Mouse (Mus musculus): ENCODE measurements around the gene Gm47791. TPM values are rescaled to one million over a fixed set of nuclear protein-coding genes. Genes with fewer than 3 reads are reported as not detected.

Gm47791 gene
- total and polyA plus RNA-seq, 3 experiments, result not detected

DNA sequence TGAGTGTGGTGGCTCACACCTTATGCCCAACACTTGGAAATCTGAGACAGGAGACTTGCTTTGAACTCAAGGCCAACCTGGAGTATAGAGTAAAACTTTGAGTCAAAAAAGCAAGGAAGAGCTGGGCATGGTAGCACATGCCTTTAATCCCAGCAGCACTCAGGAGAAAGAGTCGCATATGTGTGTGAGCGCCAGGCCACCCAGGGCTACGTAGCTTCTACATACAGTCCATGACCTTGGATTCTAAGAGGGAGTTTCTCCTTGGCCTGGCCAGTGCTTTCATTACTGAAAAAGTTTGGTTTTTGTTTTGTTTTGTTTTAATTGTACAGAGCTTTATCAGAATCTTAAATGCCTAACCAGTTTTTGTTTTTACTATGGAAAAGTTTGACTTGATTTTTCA is 27.1 kb downstream of the Gm47791 start:
- peaks cover 69% of the 10 kb centered on the region for H3K36me3 ChIP-seq (replicated peaks)
- no peaks in the 10 kb centered on the region for H3K27me3 ChIP-seq (ENCODE audit: insufficient read depth, low read length)
- TF ChIP-seq CTCF (IDR thresholded peaks at IDR 0.05; ENCODE audit: low read depth, low read length) (no peak), POLR2AphosphoS5 (IDR thresholded peaks at IDR 0.05; ENCODE audit: insufficient replicate concordance, low read depth, low read length) (no peak), GATA1 (IDR thresholded peaks at IDR 0.05; ENCODE audit: borderline replicate concordance, low read length) (no peak), TAL1 (conservative IDR thresholded peaks at IDR 0.05; ENCODE audit: low read depth, low read length) (no peak), GATA2 (IDR thresholded peaks at IDR 0.05; ENCODE audit: borderline replicate concordance, low read depth, low read length) (no peak)
- ATAC-seq (ENCODE audit: extremely low read depth, insufficient number of reproducible peaks, low FRiP score, poor library complexity, severe bottlenecking) (no peak), DNase-seq (ENCODE audit: low spot score) (no peak)
- H3K9me3 ChIP-seq (replicated peaks), result no peaks in the 10 kb centered on the region
- no peak overlapping the region for H3K4me3 ChIP-seq (ENCODE audit: low read depth, low read length)
- peaks cover 32% of the 10 kb centered on the region for H3K4me1 ChIP-seq (ENCODE audit: insufficient read depth, low read depth, low read length)

DNA sequence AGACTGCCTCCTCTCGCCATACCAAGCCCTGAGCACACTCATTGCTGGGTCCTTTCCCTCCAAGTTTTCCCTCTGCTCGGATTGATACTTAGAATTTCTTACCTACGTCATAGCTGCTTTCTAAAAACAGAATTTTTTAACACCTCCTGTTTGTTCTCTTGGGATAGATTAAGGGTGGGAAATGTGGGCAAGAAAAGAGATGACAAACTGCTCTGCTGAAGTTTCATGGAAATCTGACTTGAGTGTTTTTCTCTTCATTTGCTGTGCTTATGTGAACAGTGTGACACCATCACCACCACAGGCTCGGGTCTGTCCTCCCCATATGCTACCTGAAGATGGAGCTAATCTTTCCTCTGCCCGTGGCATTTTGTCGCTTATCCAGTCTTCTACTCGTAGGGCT is 29.5 kb downstream of the Gm47791 start:
- Histone ChIP-seq H3K36me3 (replicated peaks) (peaks cover 78% of the 10 kb centered on the region), H3K9me3 (replicated peaks) (no peaks in the 10 kb centered on the region), H3K4me3 (ENCODE audit: low read depth, low read length) (no peak overlapping the region), H3K4me1 (ENCODE audit: insufficient read depth, low read depth, low read length) (peaks cover 12% of the 10 kb centered on the region), H3K27me3 (ENCODE audit: insufficient read depth, low read length) (no peaks in the 10 kb centered on the region)
- DNase-seq (ENCODE audit: low spot score), result no peak
- ATAC-seq (ENCODE audit: extremely low read depth, insufficient number of reproducible peaks, low FRiP score, poor library complexity, severe bottlenecking), result no peak
- TF ChIP-seq GATA1 (IDR thresholded peaks at IDR 0.05; ENCODE audit: borderline replicate concordance, low read length) (no peak), POLR2AphosphoS5 (IDR thresholded peaks at IDR 0.05; ENCODE audit: insufficient replicate concordance, low read depth, low read length) (no peak), CTCF (IDR thresholded peaks at IDR 0.05; ENCODE audit: low read depth, low read length) (no peak), TAL1 (conservative IDR thresholded peaks at IDR 0.05; ENCODE audit: low read depth, low read length) (no peak), GATA2 (IDR thresholded peaks at IDR 0.05; ENCODE audit: borderline replicate concordance, low read depth, low read length) (no peak)

DNA sequence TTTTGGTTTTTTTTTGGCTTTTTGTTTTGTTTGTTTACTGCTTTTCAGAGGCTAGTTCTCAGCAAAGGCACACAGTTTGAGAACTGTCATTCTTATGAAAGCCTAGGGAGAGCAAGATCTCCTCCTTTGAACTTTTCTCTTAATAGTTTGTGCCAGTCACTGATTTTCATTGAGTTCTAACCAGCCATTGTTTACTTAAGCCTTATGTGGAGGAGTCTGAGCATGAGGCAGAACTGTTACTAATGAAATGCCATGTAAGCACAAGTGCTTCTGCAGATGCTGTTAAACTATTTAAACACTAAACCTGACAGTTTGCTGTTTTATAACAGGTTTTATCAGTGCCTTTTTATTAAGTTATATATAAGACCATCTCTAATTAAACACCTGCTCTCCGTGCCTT is 33.0 kb downstream of the Gm47791 start:
- ATAC-seq (ENCODE audit: extremely low read depth, insufficient number of reproducible peaks, low FRiP score, poor library complexity, severe bottlenecking), result no peak
- Histone ChIP-seq H3K9me3 (replicated peaks) (no peaks in the 10 kb centered on the region), H3K4me3 (ENCODE audit: low read depth, low read length) (no peak overlapping the region), H3K27me3 (ENCODE audit: insufficient read depth, low read length) (no peaks in the 10 kb centered on the region), H3K36me3 (replicated peaks) (peaks cover 88% of the 10 kb centered on the region), H3K4me1 (ENCODE audit: insufficient read depth, low read depth, low read length) (peaks cover 5% of the 10 kb centered on the region; the same call in 1 of the 2 replicates)
- TF ChIP-seq CTCF (IDR thresholded peaks at IDR 0.05; ENCODE audit: low read depth, low read length), result no peak
- TF ChIP-seq GATA1 (IDR thresholded peaks at IDR 0.05; ENCODE audit: borderline replicate concordance, low read length), result no peak
- no peak for TF ChIP-seq GATA2 (IDR thresholded peaks at IDR 0.05; ENCODE audit: borderline replicate concordance, low read depth, low read length)
- no peak for TF ChIP-seq TAL1 (conservative IDR thresholded peaks at IDR 0.05; ENCODE audit: low read depth, low read length)
- no peak for DNase-seq (ENCODE audit: low spot score)

DNA sequence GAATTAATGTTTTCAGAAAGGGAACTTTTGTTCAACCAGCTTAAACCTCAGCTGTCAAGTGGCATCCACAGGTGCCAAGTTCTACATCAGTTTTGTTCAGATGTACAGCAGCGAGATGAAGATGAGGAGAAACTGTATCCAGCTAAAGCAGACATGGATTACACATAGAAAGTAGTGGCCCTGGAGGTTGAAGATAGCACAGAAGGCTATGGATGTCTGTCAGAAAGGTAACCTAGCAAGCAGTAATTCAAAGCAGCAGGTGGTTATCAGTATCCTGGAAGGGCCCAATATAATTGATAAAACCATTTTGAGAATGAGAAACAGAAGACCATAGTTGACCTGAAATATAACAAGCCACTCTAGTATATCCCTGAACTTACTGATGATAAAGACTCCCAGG is 37.7 kb downstream of the Gm47791 start:
- no peak overlapping the region for H3K4me3 ChIP-seq (ENCODE audit: low read depth, low read length)
- TF ChIP-seq POLR2AphosphoS5 (IDR thresholded peaks at IDR 0.05; ENCODE audit: insufficient replicate concordance, low read depth, low read length) (no peak), CTCF (IDR thresholded peaks at IDR 0.05; ENCODE audit: low read depth, low read length) (no peak)
- H3K4me1 ChIP-seq (ENCODE audit: insufficient read depth, low read depth, low read length), result peaks cover 12% of the 10 kb centered on the region
- DNase-seq (ENCODE audit: low spot score) (no peak), ATAC-seq (ENCODE audit: extremely low read depth, insufficient number of reproducible peaks, low FRiP score, poor library complexity, severe bottlenecking) (peak; percentile 2; the same call in 1 of the 2 replicates)
- H3K9me3 ChIP-seq (replicated peaks), result no peaks in the 10 kb centered on the region
- peaks cover 97% of the 10 kb centered on the region for H3K36me3 ChIP-seq (replicated peaks)
- no peaks in the 10 kb centered on the region for H3K27me3 ChIP-seq (ENCODE audit: insufficient read depth, low read length)

DNA sequence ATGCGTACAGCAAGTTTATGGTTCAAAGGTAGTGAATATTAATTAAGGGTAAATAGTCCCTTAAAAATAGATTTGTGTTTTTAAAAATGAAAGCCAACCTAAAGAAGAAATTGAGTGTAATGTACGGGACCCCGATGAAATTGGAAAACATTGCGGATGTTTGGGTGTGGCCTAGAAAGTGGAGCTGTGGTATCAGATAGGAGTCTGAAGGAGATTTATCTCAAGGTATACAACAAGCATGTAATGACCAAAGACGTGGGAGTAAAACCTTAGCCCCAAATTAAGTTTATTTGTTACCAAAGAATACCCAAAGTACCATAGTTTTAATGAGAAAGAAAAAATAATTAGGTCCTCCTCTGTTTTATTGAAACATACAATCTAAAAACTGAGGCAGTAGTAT is 44.6 kb downstream of the Gm47791 start:
- peak overlapping the region; percentile 79 for H3K4me3 ChIP-seq (ENCODE audit: low read depth, low read length)
- TF ChIP-seq CTCF (IDR thresholded peaks at IDR 0.05; ENCODE audit: low read depth, low read length) (no peak), TAL1 (conservative IDR thresholded peaks at IDR 0.05; ENCODE audit: low read depth, low read length) (no peak), POLR2AphosphoS5 (IDR thresholded peaks at IDR 0.05; ENCODE audit: insufficient replicate concordance, low read depth, low read length) (no peak), GATA2 (IDR thresholded peaks at IDR 0.05; ENCODE audit: borderline replicate concordance, low read depth, low read length) (no peak)
- H3K27me3 ChIP-seq (ENCODE audit: insufficient read depth, low read length), result no peaks in the 10 kb centered on the region
- H3K4me1 ChIP-seq (ENCODE audit: insufficient read depth, low read depth, low read length), result peaks cover 28% of the 10 kb centered on the region
- peaks cover 44% of the 10 kb centered on the region for H3K36me3 ChIP-seq (replicated peaks)
- no peaks in the 10 kb centered on the region for H3K9me3 ChIP-seq (replicated peaks)
- ATAC-seq (ENCODE audit: extremely low read depth, insufficient number of reproducible peaks, low FRiP score, poor library complexity, severe bottlenecking) (peak; percentile 43; the same call in 1 of the 2 replicates), DNase-seq (ENCODE audit: low spot score) (no peak)

DNA sequence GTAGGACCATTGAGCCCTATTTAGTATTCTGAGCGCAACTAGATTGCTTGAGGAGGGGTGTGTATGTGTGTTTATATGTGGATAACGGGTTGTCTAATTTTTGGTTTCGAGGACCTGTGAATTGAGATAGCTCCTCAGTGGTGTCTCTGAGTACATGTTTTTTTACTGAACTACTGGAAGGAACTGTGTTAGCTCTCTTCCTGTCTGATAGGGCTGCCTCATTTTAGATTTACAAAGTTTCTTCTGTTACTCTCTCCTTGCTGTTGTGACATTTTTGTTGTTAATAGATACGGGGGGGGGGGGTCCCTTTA is 45.2 kb downstream of the Gm47791 start:
- TF ChIP-seq GATA1 (IDR thresholded peaks at IDR 0.05; ENCODE audit: borderline replicate concordance, low read length) (no peak), TAL1 (conservative IDR thresholded peaks at IDR 0.05; ENCODE audit: low read depth, low read length) (no peak), GATA2 (IDR thresholded peaks at IDR 0.05; ENCODE audit: borderline replicate concordance, low read depth, low read length) (no peak), POLR2AphosphoS5 (IDR thresholded peaks at IDR 0.05; ENCODE audit: insufficient replicate concordance, low read depth, low read length) (no peak), CTCF (IDR thresholded peaks at IDR 0.05; ENCODE audit: low read depth, low read length) (no peak)
- H3K4me3 ChIP-seq (ENCODE audit: low read depth, low read length), result peak overlapping the region; percentile 79
- H3K4me1 ChIP-seq (ENCODE audit: insufficient read depth, low read depth, low read length), result peaks cover 31% of the 10 kb centered on the region
- H3K9me3 ChIP-seq (replicated peaks), result no peaks in the 10 kb centered on the region
- H3K36me3 ChIP-seq (replicated peaks), result peaks cover 38% of the 10 kb centered on the region
- peak; percentile 3; the same call in 1 of the 2 replicates for ATAC-seq (ENCODE audit: extremely low read depth, insufficient number of reproducible peaks, low FRiP score, poor library complexity, severe bottlenecking)
- no peaks in the 10 kb centered on the region for H3K27me3 ChIP-seq (ENCODE audit: insufficient read depth, low read length)
- no peak for DNase-seq (ENCODE audit: low spot score)

Measured in G1E (cell line).